Mouse (Mus musculus): Measurements from ENCODE around the gene Ptprg.

- TF ChIP-seq CTCF (IDR thresholded peaks at IDR 0.05; ENCODE audit: borderline replicate concordance, insufficient read depth, low read depth, low read length), result no peak
- no peak for TF ChIP-seq POLR2A (IDR thresholded peaks at IDR 0.05; ENCODE audit: borderline replicate concordance, insufficient read depth, low read length)
These were observed 41.0 kb downstream of the Ptprg start for GRCm38 (mm10) chr14:11594336-11594735.

Measured in cerebellum, adult 2 months (tissue).